Mouse (Mus musculus): Measurements from ENCODE around the gene Sys1.

The Sys1 gene

GRCm38 (mm10) chr2:164435216-164436090 is 21.3 kb upstream of the Sys1 start:
- DNase-seq: no peak

DNA sequence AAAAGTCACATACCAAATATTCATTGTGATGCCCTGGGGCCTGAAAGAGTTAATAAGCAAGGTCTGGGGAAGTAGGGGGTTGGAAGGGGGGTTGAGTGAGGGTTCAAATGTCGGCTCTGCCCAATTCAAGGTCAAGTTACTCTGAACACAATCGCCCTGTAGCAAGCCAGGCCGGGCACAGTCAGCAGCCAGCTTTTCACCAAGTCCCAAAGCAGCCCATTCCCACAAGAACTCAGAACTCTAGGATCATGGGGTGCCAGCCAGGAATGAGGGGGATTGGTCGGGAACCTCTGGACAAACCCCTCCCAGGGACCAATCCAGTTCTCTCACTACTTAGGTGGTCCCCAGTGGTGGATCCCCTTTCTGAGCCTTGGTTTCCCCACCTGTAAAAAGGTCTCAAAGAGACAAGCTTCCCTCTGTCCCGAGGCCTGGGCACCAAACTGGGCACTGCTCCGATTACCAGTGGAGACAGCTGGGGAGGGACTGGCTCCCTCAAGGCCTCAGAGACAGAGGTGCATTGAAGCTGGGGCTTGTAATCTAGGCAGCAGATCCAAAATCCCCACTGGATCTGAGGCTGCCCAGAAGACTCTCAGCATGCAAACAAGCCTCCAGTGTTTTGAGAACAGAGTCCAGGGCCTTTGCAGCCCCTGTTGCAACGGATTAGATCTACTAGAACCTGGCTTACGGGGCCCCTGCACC is 20.4 kb upstream of the Sys1 start:
- DNase-seq: no peak

DNA sequence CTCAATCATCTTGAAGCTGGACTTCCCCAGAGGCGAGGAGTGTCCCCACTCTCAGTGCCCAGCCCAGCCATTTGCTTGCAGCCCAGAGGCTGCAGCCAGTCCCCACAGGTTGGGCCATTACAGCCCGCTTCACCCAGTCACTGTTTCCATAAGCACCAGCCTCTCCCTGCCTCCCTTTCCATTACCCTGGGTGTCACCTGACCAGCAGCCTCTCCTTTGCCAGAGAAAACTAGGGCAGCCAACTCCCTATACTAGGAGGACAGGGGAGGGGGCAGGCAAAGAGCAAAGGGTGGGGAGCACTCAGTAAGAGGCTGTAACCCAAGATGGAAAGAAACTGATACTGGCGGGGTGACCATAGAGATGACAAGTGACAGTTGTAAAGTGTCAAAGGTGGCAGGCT is 19.8 kb upstream of the Sys1 start:
- DNase-seq: no peak

DNA sequence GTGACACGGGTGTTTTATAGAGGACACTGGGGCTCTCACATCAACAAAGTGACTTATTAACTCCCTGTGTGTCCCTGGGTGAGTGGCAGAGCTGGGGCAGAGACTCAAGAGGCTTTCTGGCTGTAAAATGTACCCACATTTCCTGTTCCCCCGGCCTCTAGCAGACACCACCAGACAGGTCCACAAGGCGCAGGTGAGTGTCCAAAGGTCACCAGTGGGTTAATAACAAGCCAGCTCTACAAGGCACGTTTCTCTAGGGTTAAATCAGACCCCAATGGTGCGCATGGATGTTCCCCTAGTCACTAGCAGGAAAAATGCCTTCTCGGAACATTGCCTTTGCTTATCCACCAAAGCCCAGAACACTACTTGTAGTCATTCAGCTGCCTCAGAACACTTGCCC is 19.1 kb upstream of the Sys1 start:
- DNase-seq: no peak

- no peak for DNase-seq
Measured at GRCm38 (mm10) chr2:164438257-164438656, 18.5 kb upstream of the Sys1 start.

DNA sequence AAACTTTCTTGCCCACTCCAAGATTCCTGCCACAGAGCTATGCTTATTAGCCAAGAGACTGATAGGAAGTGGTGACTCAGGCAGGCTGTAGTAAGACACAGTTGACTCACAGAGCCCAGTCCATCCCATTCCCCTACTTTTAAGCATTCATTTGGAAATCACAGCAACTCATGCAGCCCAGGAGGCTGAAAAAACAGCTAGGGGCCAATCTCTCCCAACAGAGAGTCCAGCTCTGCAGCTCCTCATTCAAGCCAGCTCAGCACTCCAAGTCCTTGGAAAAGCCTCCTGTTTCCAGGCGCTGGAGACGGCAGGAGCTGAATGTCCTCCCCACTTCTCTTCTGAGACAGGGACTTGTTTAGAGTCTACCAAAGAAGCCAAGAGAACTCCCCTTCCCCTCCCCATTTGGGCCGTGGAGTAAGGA is 17.8 kb upstream of the Sys1 start:
- peak in 1 of 2 experiments; percentile 48 for DNase-seq

- DNase-seq: no peak
Measured at GRCm38 (mm10) chr2:164440314-164440713, 16.4 kb upstream of the Sys1 start.

DNA sequence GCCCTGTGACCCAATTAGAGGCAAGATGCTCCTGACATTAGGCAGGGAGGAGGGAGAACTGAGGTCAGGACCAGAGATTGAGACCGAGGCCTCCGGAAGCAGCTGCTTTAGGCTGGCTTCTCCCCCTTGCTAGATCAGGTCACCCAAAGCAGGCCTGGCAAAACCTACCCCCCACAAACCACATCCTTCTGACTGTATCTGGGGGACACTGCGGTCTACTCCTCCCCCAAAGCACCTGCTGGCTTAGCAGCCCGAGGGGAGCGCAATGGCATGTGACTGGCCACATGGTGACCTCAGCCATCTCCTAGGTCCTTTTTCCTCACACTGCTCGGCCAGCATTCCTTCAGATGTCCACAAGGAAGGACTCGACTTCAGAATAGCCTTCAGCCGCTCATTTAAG is 15.6 kb upstream of the Sys1 start:
- DNase-seq: no peak

GRCm38 (mm10) chr2:164441731-164442130 is 15.0 kb upstream of the Sys1 start:
- no peak for DNase-seq

DNA sequence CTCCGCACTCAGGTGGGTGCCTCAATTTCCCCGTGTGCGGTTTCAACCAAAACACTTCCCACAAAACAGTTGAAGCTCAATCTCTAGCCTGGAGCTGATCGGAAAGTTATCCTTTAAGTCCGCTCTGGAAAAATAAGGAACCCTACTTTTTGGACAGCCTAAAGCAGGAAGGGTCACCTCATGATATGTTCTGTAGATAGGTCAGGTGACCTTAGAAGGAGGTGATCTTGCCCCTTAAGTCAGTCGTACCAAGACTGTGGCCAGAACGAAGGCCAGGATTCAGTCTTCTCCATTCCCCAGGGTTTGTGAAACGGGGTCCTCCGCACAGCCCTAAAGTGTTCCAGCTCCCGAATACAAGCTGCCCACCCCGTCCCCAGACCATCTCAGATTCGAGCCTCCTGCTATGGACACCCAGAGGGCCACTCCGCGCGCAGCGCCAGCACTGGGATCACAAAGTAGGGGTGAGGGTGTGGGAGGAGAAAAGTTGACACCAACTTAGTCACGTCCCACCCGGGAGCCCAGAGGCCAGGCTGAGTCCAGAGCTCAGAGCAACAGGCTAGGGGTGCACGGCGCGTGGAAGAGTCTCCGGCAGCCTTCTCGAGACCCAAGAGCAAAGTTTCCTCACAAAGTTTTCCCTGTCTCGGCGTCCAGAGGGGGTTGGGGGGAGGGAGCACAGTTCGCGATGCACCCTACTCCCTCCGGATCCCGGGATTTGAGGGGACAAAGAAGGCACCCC is 14.3 kb upstream of the Sys1 start:
- DNase-seq: no peak

DNA sequence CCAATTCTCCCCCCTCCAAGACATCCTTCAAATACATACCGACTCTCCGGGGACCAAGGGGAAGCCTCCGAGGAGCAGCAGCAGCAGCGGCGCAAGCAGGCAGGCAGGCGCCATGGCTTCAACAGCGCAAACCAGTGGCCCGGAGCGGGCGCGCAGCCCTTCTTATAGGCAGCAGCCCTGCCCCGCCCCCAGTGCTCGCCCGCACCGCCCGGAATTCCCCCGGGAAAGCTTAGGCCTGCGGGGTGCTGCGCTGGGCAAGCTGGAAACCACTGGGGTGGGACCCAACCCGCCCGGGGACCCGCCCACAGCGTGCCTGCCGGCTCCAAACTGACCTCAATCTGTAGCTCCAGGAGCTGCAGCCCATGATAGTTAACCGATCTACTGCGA is 13.7 kb upstream of the Sys1 start:
- peak; percentile 62 to 73 for DNase-seq

DNA sequence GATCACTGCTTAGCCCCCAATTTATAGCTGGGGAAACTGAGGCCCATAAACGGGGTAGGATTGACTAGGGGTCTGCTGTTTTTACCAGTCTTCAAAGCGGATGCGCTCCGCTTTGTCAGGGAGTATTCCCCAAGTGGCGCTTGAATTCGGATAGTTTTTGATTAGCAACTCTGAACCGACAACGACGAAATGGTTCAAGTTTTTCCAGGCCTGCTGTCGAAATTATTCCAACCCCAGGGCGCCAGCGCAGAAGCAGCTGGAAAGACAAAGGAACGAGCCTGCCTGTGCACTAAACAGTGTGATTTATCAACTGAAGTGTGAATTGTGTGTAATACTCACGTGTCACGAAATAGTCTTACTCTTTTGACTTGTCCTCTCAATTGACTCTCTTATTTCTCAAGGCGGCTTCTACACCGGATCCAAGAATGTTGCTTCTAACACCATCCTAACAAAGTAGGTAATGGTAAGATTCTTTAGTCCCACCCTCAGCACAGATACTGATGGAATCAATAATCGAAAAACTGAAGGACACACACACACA is 13.2 kb upstream of the Sys1 start, which contains the start of gene Sdc4:
Gene Sdc4 (minus strand): TSS at position 428 of the 541 bp plus-strand sequence.
- DNase-seq: no peak

DNA sequence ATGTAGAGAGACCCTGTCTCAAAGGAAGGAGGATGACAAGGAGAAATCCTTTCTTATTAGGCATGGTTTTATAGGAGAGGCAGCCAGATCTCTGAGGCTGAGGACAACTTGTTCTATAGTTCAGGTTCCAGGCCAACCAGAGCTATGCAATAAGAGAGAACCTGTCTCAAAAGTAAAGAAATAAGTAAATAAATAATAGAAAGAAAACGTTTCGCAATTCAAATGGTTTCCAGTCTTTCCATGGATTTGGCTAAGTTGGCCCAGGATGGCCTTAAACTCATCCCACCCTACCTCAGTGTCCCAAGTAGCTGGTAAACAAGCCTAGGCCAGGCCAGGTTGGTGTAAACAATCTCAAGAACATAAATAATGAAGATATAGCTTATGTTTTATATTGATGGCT is 12.1 kb upstream of the Sys1 start:
- DNase-seq: no peak

GRCm38 (mm10) chr2:164445399-164446085 is 11.2 kb upstream of the Sys1 start:
- DNase-seq: no peak

DNA sequence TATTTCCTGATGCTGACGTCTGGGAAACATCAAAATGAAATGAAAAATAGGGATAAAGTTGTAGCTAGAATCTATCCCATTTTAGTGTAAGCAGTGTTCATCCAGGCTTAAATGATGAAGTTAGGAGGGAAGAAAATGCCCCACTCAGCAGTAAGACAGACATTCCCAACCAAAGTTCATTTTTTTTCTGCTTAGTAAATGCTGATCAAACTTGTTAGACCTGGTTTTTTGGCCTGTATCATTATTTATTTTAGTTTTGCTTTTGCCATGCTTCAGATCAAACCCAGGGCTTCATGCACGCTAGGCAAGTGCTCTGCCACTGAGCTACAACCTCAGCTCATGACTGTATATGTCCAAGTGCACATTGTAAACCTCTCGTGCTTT is 10.7 kb upstream of the Sys1 start:
- no peak for DNase-seq

DNA sequence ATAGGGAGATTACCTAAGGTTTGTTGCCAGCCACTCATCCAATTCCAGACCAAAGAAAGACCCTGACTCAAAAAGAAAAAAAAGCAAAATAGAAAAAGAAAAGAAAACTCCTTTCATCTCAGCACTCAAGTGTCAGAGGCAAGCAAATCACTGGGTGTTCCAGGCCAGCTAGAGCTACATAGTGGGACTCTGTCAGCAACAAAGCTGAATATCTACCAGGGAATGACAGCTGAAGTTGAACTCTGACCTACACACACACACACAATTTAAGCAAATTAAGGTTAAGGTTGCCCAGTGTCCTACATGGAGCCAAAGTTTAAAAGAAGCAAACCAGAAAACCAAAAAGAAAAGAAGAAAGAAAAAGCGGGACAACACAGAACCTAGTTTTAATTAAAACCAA is 8.6 kb upstream of the Sys1 start:
- no peak for DNase-seq

GRCm38 (mm10) chr2:164448921-164449320 is 7.8 kb upstream of the Sys1 start:
- DNase-seq: no peak

DNA sequence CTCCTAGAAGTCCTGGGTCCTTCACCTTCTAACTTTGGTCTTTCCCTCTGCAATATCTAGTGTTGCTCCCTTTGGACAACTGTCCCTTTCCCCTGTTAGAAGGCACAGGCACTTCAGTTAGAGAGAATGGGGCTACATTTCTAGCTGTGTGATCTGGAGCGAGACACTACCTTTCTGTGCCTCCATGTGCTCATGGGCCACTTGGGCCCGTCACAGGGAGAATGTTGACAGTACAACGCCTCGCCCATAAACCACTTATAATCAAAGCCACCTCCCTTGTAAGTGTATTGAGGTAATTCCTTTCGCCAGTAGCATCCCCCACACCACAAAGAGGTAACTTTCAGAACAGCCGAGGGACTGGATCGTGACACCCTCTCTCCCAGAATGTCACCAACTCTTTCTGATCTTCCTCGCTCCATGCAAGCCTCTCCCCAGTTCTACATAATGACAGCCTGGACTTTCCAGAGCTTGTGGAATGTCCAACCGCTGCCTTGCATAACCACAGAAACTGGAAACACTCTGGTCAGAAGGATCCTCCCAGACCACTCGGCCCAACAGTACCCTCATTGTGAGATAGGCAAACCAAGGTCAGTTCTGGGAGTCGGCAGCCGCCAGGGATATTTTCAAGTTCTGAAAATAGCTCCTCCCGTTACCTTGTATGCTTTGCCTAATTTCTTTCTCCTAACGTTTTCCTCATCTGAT is 7.3 kb upstream of the Sys1 start:
- DNase-seq: no peak

- peak in 1 of 2 experiments; percentile 43 for DNase-seq
Measured at GRCm38 (mm10) chr2:164452000-164452676, 4.6 kb upstream of the Sys1 start.

- DNase-seq: no peak
Measured at GRCm38 (mm10) chr2:164453047-164453757, 3.6 kb upstream of the Sys1 start.

Measured in cerebellum, postnatal 10 days (tissue).